Mouse (Mus musculus) embryo, embryonic 11.5 days (tissue): Measurements from ENCODE around the gene Hormad2.

Experiments
- DNase-seq: peaks from one replicate; pipeline ENCODE4 v3.0.0-alpha.2; 2012; ENCODE audit warnings: low read depth, low spot score

Hormad2 gene

GRCm38 (mm10) chr11:4340109-4340779, 100.7 kb downstream of the Hormad2 start:
- DNase-seq = no peak

DNA sequence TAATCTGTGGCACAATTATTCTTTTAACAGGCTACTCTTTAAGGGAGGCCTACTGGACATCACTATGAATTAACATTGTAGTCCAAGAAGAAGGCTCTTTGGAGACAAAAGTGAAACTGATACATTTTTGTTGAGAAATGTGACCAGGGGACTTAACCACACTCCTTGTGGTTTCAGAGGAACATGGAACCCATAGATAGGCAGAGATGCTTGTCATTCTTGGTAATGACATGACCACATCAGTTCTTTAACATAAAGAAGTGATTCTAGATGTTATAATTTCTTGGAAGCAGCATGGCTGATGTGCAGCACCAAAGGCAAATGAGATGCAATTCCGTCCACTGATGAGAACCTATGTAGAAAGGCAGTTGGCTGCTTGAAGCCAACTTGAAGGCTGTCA, 101.6 kb downstream of the Hormad2 start:
- DNase-seq = no peak

GRCm38 (mm10) chr11:4336693-4337283, 104.1 kb downstream of the Hormad2 start:
- no peak for DNase-seq

- DNase-seq = no peak
These were observed 104.9 kb downstream of the Hormad2 start for GRCm38 (mm10) chr11:4335810-4336692.

DNA sequence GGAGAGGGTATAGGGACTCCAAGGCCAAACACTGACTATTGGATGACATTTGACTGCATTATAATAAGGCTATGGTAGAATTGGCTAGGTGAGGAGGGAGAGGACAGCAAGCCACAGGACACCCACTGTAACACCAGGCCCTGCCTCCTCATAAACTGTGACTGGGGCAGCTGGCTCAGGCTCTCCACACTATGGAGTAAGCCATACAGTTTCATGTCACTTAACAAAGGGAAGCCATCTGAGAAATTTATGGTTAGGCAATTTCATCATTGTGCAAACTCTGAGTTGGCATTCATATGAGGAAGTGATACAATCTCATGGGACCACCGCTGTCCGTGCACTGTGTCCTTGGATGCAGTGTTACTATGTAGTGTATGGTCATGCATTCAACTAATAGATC, 107.9 kb downstream of the Hormad2 start:
- no peak for DNase-seq

DNA sequence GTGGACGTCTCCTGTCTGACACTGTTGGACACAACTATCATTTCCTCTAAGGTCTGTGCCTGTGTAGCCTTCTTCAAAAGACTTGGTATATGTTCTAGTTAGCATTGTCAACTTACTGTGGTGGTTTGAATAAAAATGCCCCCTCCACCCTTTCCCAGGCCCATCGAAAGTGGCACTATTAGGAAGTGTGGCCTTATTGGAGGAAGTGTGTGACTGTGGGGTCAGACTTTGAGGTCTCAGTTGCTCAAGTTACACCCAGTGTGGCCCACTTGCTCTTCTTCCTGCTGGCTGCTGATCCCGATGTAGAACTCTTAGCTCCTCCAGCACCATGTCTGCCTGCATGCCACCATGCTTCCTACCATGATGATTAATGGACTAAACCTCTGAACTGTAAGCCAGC, 112.7 kb downstream of the Hormad2 start:
- no peak for DNase-seq

GRCm38 (mm10) chr11:4323481-4323880, 117.4 kb downstream of the Hormad2 start:
- no peak for DNase-seq

DNA sequence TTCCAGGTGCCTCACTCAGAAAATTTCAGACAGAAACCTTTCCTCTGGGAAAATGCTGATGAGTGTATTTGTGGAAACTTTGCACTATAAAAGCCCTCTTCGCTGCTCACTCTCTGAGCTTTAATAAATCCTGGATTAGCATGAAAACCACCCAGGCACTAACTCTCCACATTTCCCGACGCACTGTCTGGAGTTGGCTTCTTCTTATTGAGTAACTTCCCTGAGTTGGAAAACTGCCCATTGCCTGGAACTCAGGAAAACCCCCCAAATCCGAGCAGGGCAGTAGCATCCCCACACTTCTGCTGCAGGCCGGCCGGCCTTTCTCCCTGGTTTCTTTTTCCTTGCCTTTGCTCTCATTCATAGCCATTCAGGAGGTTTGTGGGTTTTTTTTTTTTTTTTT, 118.0 kb downstream of the Hormad2 start:
- DNase-seq = no peak

- no peak for DNase-seq
These were observed 120.0 kb downstream of the Hormad2 start for GRCm38 (mm10) chr11:4320876-4321275.

- no peak for DNase-seq
These were observed 121.5 kb downstream of the Hormad2 start for GRCm38 (mm10) chr11:4319212-4319955.

DNA sequence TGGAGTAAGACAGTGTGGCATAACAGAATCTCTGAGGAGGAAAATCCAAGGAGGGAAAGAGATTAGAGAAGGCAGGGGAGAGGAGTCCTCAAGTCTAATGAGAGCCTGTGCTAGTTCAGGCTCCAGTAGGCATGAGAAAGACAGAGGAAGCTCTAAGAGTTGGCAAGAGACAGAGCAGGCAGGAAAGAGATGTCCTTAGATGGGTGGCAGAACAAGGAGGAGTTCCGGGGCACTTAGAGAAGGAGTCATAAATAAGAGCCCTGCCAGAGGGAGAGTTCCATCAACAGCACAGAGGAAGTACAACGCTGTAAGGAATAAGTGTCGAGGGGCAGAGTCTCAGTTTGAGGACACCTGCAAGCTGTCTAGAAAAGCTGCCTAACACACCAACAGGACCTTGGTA, 122.9 kb downstream of the Hormad2 start:
- DNase-seq = no peak

DNA sequence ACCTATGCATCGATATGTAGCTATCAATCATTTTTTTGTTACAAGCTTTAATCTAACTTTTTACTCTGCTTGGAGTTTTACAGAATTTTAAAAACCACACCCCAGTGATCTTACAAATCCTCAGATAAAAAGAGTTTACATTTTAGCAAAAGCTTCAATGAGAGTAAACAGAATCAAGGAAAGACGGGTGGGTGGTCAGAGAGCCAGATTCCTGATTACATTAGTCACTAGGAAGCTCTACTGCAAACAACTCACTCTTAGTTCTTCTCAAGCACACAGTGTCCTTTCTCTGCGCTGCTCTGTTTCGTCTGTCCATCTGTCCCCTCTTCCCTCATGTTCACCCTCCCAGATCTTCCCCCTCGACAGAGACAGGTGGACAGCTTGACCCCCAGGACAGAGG, 123.6 kb downstream of the Hormad2 start:
- DNase-seq = no peak

GRCm38 (mm10) chr11:4312180-4312579, 128.7 kb downstream of the Hormad2 start:
- no peak for DNase-seq

GRCm38 (mm10) chr11:4310324-4310723, 130.6 kb downstream of the Hormad2 start:
- no peak for DNase-seq

DNA sequence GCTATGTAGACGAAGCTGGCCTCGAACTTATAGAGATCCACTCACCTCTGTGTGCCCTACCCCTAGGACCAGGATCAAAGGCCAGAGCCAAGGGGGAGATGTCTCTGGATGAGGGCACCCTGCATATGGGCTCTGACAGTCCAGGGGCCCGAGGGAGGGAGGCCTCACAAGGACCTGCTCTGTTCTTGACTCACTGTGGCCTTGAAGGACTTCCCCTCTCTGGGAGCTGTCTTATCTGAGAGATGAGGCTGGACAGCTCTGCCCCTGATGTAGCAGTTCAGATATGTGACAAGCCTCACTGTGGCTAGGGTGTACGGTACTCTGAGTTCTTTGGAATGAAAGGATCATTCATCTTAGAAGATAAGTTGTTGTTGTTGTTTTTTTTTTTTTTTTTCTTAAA, 131.3 kb downstream of the Hormad2 start:
- DNase-seq = no peak

- peak; percentile 57 for DNase-seq
These were observed 132.1 kb downstream of the Hormad2 start for GRCm38 (mm10) chr11:4308514-4309450.

DNA sequence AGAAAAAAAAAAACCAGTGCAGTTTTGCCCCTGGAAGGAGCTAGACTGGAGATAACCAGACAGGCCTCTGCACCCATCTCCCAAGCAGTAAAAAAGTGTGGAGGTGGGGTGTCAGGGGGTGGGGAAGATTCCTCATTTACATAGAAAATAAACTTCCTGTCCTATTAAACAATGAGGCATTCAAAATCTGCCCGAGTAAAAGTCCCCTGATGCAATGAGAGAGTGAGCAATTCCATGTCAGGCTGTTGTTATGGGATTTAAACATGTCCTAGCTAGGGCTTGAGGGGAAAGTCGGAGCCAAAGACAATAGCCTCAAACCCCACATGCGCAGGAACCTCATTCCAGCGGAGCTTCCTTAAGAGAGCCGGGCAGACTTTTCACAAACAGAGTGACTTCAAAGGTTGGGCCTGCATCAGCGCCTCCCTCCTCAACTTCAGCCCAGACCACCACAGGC, 132.8 kb downstream of the Hormad2 start:
- DNase-seq = no peak

DNA sequence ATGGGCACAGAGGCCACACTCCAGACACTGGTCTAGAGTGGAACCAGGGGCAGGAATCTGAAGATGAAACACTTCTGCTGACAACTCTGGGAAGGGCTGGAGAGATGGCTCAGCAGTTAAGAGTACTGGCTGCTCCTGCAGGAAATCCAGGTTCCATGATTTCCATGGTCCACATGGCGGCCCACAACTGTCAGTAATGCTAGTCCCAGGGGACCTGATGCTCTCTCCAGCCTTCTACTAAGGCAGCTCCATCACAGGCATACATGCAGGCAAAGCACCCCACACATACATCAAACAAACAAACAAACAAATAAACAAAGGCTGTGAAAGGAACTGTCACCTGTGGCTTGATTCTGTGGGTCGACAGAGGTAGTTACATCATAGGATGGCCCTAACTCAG, 134.8 kb downstream of the Hormad2 start:
- no peak for DNase-seq

GRCm38 (mm10) chr11:4305090-4305489, 135.8 kb downstream of the Hormad2 start:
- no peak for DNase-seq

DNA sequence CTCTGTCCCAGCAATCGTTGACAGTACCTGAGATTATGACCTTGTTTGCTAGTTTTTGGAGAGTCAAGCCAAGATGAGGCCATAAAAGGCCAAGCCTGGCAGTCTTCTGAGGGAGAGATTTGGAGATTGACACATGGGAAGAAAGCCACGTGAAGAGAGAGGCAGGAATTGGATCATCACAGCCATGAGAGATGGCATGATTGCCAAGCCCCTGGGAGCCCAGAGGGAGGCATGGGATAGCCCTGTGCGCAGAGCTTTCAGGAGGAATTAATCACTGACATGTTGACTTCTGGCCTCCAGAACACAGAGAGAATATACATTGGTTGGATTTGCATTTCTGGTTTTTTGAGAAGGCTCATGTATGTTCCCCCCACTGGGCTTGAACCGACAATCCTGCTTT, 136.7 kb downstream of the Hormad2 start:
- DNase-seq = no peak

DNA sequence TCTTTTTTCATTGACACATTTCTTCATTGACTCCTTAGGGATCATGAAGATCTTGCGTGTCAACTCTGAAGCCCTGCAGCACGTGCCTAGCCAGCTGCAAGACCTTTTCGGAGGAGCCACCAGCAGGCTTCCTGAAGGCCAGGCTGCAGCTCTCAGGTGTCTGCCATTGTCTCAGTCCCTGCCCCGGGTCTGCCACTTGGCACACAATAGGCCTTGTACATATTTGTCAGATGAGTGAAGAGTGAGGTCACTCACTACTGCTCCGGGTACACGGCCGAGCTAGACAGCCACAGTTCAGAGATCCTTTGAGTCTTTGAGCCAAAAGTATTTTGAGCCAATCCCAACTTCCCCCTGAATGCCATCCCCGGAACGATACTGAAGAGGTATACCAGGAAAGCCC, 137.9 kb downstream of the Hormad2 start:
- DNase-seq = no peak
